In the genomic region with DNA sequence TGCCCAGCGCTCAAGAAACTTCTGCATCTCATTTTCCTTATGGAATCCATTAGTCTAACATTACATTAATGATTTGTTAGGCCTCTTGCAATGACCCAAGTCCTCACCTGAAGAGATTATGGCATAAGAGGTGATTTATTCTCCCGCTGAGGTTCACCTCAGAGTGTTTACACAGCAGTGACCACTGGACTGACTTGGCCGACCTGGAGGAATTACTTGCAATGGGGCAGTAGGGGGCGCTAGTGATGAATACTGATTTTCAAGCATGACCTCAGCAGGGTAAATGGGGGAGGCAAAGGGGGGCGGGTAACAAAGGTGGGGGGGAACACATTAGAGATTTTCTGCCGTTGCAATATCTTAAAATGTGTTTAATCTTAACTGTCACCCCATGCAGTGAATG, we compare ENCODE assay signal across 13 mouse cellular contexts.
DNase-seq lines count a peak whose midpoint lies in the region; ATAC-seq and TF ChIP-seq lines count a peak whose summit lies in the region.
"Had no signal": no experiment of that assay in that cellular context is flagged by ENCODE, and none has a peak within 500 bp of the region (broad histone marks: within the 10 kb centered on the region; RNA-seq: fewer than 3 reads in every experiment).

No protein-coding gene starts in this region.

- H3K4me2 ChIP-seq in liver, postnatal 0 days (ENCODE audit: low read depth, low read length) = no peak overlapping the region
- H3K4me2 ChIP-seq in liver, embryonic 11.5 days = no peak overlapping the region
- H3K4me2 ChIP-seq: lung, embryonic 15.5 days had no signal

- H3K36me3 ChIP-seq in liver, postnatal 0 days (replicated peaks; ENCODE audit: insufficient read depth, low read length) = no peaks in the 10 kb centered on the region
- H3K36me3 ChIP-seq in liver, embryonic 11.5 days (ENCODE audit: control insufficient read depth, insufficient read depth, low read length) = no peaks in the 10 kb centered on the region
- H3K36me3 ChIP-seq: heart, embryonic 10.5 days; lung, embryonic 15.5 days had no signal

- H3K27ac ChIP-seq in cerebellum, adult 2 months (ENCODE audit: insufficient read depth, low read length) = no peak overlapping the region
- H3K27ac ChIP-seq in liver, postnatal 0 days (ENCODE audit: low read depth) = no peak overlapping the region
- no peak overlapping the region for H3K27ac ChIP-seq in liver, embryonic 11.5 days (ENCODE audit: low read depth, low read length)
- H3K27ac ChIP-seq: heart, embryonic 10.5 days; lung, embryonic 15.5 days had no signal

- 0 out of 2 replicates have a peak, but pooled peaks have one; percentile 4 for TF ChIP-seq CTCF in cerebellum, adult 2 months (IDR thresholded peaks at IDR 0.05; ENCODE audit: borderline replicate concordance, insufficient read depth, low read depth, low read length)
- TF ChIP-seq CTCF in liver, postnatal 0 days (IDR thresholded peaks at IDR 0.05; ENCODE audit: low read depth) = peak; percentile 12; the same call in 1 of the 2 replicates

- ATAC-seq in liver, postnatal 0 days = no peak
- no peak for ATAC-seq in liver, embryonic 11.5 days (replicated peaks; ENCODE audit: low FRiP score)

- H3K4me3 ChIP-seq in cerebellum, adult 2 months (replicated peaks; ENCODE audit: insufficient read depth, low read depth, low read length) = no peak overlapping the region
- H3K4me3 ChIP-seq in liver, postnatal 0 days (ENCODE audit: low read depth, low read length) = no peak overlapping the region
- no peak overlapping the region for H3K4me3 ChIP-seq in liver, embryonic 11.5 days (ENCODE audit: low read depth, low read length)
- H3K4me3 ChIP-seq: erythroblast, embryonic 14.5 days; heart, embryonic 10.5 days; lung, embryonic 15.5 days had no signal

- WGBS in cerebellum, adult 2 months = 69% methylated on average over 6 of the region's 6 CpGs
- WGBS in liver, postnatal 0 days (ENCODE audit: insufficient replicate concordance) = 63% methylated on average over 6 of the region's 6 CpGs
- WGBS in liver, embryonic 11.5 days = 56% methylated on average over 6 of the region's 6 CpGs

- H3K9me3 ChIP-seq in liver, postnatal 0 days (ENCODE audit: low read length) = no peaks in the 10 kb centered on the region
- no peaks in the 10 kb centered on the region for H3K9me3 ChIP-seq in liver, embryonic 11.5 days (ENCODE audit: control insufficient read depth, low read length)
- H3K9me3 ChIP-seq: heart, embryonic 10.5 days; lung, embryonic 15.5 days had no signal

- TF ChIP-seq POLR2A in cerebellum, adult 2 months (IDR thresholded peaks at IDR 0.05; ENCODE audit: borderline replicate concordance, insufficient read depth, low read length) = no peak

- no peaks in the 10 kb centered on the region for H3K27me3 ChIP-seq in cerebellum, adult 2 months (ENCODE audit: control insufficient read depth, insufficient read depth, low read length)
- no peaks in the 10 kb centered on the region for H3K27me3 ChIP-seq in liver, postnatal 0 days (ENCODE audit: insufficient read depth, low read length)
- H3K27me3 ChIP-seq in liver, embryonic 11.5 days (replicated peaks; ENCODE audit: control insufficient read depth, insufficient read depth, low read length) = no peaks in the 10 kb centered on the region
- H3K27me3 ChIP-seq: lung, embryonic 15.5 days had no signal

- no peak for TF ChIP-seq EP300 in liver, postnatal 0 days (IDR thresholded peaks at IDR 0.05; ENCODE audit: low read depth)

- H3K4me1 ChIP-seq in cerebellum, adult 2 months (ENCODE audit: control insufficient read depth, insufficient read depth, low read length) = no peaks in the 10 kb centered on the region
- H3K4me1 ChIP-seq in liver, postnatal 0 days (ENCODE audit: insufficient read depth) = no peaks in the 10 kb centered on the region
- H3K4me1 ChIP-seq in liver, embryonic 11.5 days (replicated peaks; ENCODE audit: control insufficient read depth, insufficient read depth, low read length) = no peaks in the 10 kb centered on the region
- H3K4me1 ChIP-seq: heart, embryonic 10.5 days; lung, embryonic 15.5 days had no signal

- no peak for DNase-seq in cerebellum, adult 2 months
- no peak for DNase-seq in cerebellum, adult 18-20 months
- no peak for DNase-seq in liver, postnatal 0 days
- no peak for DNase-seq in liver, embryonic 11.5 days (ENCODE audit: low spot score)
- peak; percentile 54 for DNase-seq in embryo, embryonic 11 days
- peak; percentile 7 for DNase-seq in skeletal muscle tissue, adult 2 months (ENCODE audit: low read depth, low spot score)
- no peak for DNase-seq in cerebellum, adult 11-12 months
- DNase-seq in cerebellum, adult 8-10 months = no peak
- DNase-seq: B cell, adult 2 months; thymus, postnatal 25 days had no signal

- no peak overlapping the region for H3K9ac ChIP-seq in liver, postnatal 0 days (replicated peaks)
- H3K9ac ChIP-seq in liver, embryonic 11.5 days (ENCODE audit: low read depth, low read length) = no peak overlapping the region
- H3K9ac ChIP-seq: lung, embryonic 15.5 days had no signal

Comparison
In these comparisons a context has a peak if more than half of its experiments do, and no peak if none do; other contexts are left out.
1. DNase-seq: peak in embryo, embryonic 11 days (single experiment) and skeletal muscle tissue, adult 2 months (single experiment); none in cerebellum, adult 2 months (0 of 2), cerebellum, adult 18-20 months (0 of 2), liver, postnatal 0 days (single experiment), liver, embryonic 11.5 days (single experiment), cerebellum, adult 11-12 months (single experiment) and cerebellum, adult 8-10 months (single experiment).